Comparison of ENCODE assay signal across 13 mouse cellular contexts in the genomic region with DNA sequence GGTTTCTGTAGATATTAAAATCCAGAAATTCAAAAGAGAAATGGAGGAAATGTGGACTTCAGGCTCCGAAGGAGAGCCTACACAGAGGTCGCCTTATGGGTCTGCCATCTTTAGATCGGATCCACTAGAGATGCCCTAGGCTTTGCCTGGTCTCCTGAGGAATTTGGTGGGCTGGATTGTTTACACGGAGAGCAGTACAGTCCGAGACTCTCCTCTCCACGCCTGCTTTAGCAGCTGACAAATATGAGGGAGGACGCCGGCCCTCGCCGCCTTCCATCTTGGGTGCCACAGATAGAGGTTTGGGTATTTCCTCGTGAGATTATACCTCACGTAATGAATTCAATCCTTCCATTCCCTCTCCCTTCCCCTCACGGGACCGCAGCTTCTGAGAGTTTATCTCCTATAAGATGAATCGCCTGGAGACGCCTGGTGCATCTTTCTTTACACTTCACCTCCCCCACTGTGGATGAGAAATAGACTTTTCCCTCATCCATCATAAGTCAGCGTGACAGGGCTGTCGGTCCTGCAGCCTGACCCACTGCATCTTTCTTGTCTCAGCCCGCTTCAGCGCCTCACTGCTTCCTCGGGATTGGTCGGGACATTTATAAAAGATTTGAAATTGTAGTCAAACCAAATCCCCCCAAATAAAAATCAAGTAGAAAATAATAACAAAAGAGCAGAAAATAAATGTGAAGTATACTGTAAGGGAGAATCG.
DNase-seq lines count a peak whose midpoint lies in the region; ATAC-seq and TF ChIP-seq lines count a peak whose summit lies in the region.
"Had no signal": no experiment of that assay in that cellular context is flagged by ENCODE, and none has a peak within 500 bp of the region (broad histone marks: within the 10 kb centered on the region; RNA-seq: fewer than 3 reads in every experiment).

No protein-coding gene starts in this region.

- TF ChIP-seq CTCF in heart, adult 2 months (IDR thresholded peaks at IDR 0.05), result no peak
- no peak for TF ChIP-seq CTCF in liver, postnatal 0 days (IDR thresholded peaks at IDR 0.05; ENCODE audit: low read depth)

- no peaks in the 10 kb centered on the region for H3K9me3 ChIP-seq in heart, embryonic 16.5 days (replicated peaks; ENCODE audit: control insufficient read depth, low read length)
- H3K9me3 ChIP-seq in liver, embryonic 12.5 days (replicated peaks), result no peaks in the 10 kb centered on the region
- no peaks in the 10 kb centered on the region for H3K9me3 ChIP-seq in liver, postnatal 0 days (ENCODE audit: low read length)
- H3K9me3 ChIP-seq in hindbrain, embryonic 14.5 days (ENCODE audit: control insufficient read depth, low read length), result no peaks in the 10 kb centered on the region
- H3K9me3 ChIP-seq: embryonic facial prominence, embryonic 12.5 days; limb, embryonic 12.5 days had no signal

- H3K4me2 ChIP-seq in heart, embryonic 16.5 days (ENCODE audit: low read depth, low read length), result peak overlapping the region; percentile 16; the same call in 1 of the 2 replicates
- H3K4me2 ChIP-seq in liver, embryonic 12.5 days, result 0 out of 2 replicates have a peak overlapping the region, but pooled peaks have one; percentile 18
- no peak overlapping the region for H3K4me2 ChIP-seq in liver, postnatal 0 days (ENCODE audit: low read depth, low read length)
- H3K4me2 ChIP-seq in hindbrain, embryonic 14.5 days (replicated peaks), result no peak overlapping the region
- H3K4me2 ChIP-seq: embryonic facial prominence, embryonic 12.5 days; limb, embryonic 12.5 days had no signal

- H3K27me3 ChIP-seq in heart, embryonic 16.5 days (ENCODE audit: control insufficient read depth, insufficient read depth, low read length), result no peaks in the 10 kb centered on the region
- no peaks in the 10 kb centered on the region for H3K27me3 ChIP-seq in heart, adult 2 months (ENCODE audit: control insufficient read depth, insufficient read depth, low read length)
- H3K27me3 ChIP-seq in liver, embryonic 12.5 days (replicated peaks), result no peaks in the 10 kb centered on the region
- no peaks in the 10 kb centered on the region for H3K27me3 ChIP-seq in liver, postnatal 0 days (ENCODE audit: insufficient read depth, low read length)
- H3K27me3 ChIP-seq in hindbrain, embryonic 14.5 days (ENCODE audit: control insufficient read depth, insufficient read depth, low read length), result no peaks in the 10 kb centered on the region
- H3K27me3 ChIP-seq: embryonic facial prominence, embryonic 12.5 days; limb, embryonic 12.5 days had no signal

- no peaks in the 10 kb centered on the region for H3K36me3 ChIP-seq in heart, embryonic 16.5 days (ENCODE audit: control insufficient read depth, insufficient read depth)
- no peaks in the 10 kb centered on the region for H3K36me3 ChIP-seq in heart, adult 2 months (ENCODE audit: control insufficient read depth, insufficient read depth, low read length)
- no peaks in the 10 kb centered on the region for H3K36me3 ChIP-seq in liver, embryonic 12.5 days
- no peaks in the 10 kb centered on the region for H3K36me3 ChIP-seq in liver, postnatal 0 days (replicated peaks; ENCODE audit: insufficient read depth, low read length)
- H3K36me3 ChIP-seq in hindbrain, embryonic 14.5 days (replicated peaks; ENCODE audit: control insufficient read depth, insufficient read depth), result no peaks in the 10 kb centered on the region
- H3K36me3 ChIP-seq: embryonic facial prominence, embryonic 12.5 days; limb, embryonic 12.5 days had no signal

- ATAC-seq in heart, embryonic 16.5 days (replicated peaks; ENCODE audit: extremely low read depth, insufficient read depth, low FRiP score), result no peak
- ATAC-seq in liver, embryonic 12.5 days, result no peak
- no peak for ATAC-seq in liver, postnatal 0 days
- ATAC-seq in hindbrain, embryonic 14.5 days (ENCODE audit: low FRiP score), result no peak

- H3K79me2 ChIP-seq in heart, adult 2 months (replicated peaks; ENCODE audit: control insufficient read depth, insufficient read depth, low read length), result no peaks in the 10 kb centered on the region

- no peak overlapping the region for H3K4me3 ChIP-seq in heart, embryonic 16.5 days (ENCODE audit: low read length)
- H3K4me3 ChIP-seq in heart, adult 2 months, result no peak overlapping the region
- H3K4me3 ChIP-seq in liver, embryonic 12.5 days, result no peak overlapping the region
- no peak overlapping the region for H3K4me3 ChIP-seq in liver, postnatal 0 days (ENCODE audit: low read depth, low read length)
- no peak overlapping the region for H3K4me3 ChIP-seq in hindbrain, embryonic 14.5 days (replicated peaks; ENCODE audit: low read length)
- H3K4me3 ChIP-seq: embryonic facial prominence, embryonic 12.5 days; gastrocnemius, adult 2 months; limb, embryonic 12.5 days had no signal

- no peak for TF ChIP-seq POLR2A in heart, adult 2 months (IDR thresholded peaks at IDR 0.05; ENCODE audit: insufficient read depth, low read depth, low read length)

- no peak overlapping the region for H3K9ac ChIP-seq in heart, embryonic 16.5 days (ENCODE audit: low read length)
- no peak overlapping the region for H3K9ac ChIP-seq in heart, adult 2 months (ENCODE audit: low read depth, low read length)
- no peak overlapping the region for H3K9ac ChIP-seq in liver, embryonic 12.5 days
- H3K9ac ChIP-seq in liver, postnatal 0 days (replicated peaks), result no peak overlapping the region
- no peak overlapping the region for H3K9ac ChIP-seq in hindbrain, embryonic 14.5 days
- H3K9ac ChIP-seq: embryonic facial prominence, embryonic 12.5 days; limb, embryonic 12.5 days had no signal

- H3K27ac ChIP-seq in heart, embryonic 16.5 days (ENCODE audit: low read length), result peak overlapping the region; percentile 40; the same call in 1 of the 2 replicates
- H3K27ac ChIP-seq in heart, adult 2 months, result no peak overlapping the region
- no peak overlapping the region for H3K27ac ChIP-seq in liver, embryonic 12.5 days
- H3K27ac ChIP-seq in liver, postnatal 0 days (ENCODE audit: low read depth), result no peak overlapping the region
- peak overlapping the region; percentile 72 for H3K27ac ChIP-seq in hindbrain, embryonic 14.5 days
- H3K27ac ChIP-seq: embryonic facial prominence, embryonic 12.5 days; gastrocnemius, adult 2 months; limb, embryonic 12.5 days had no signal

- DNase-seq in heart, adult 2 months, result no peak
- no peak for DNase-seq in liver, postnatal 0 days
- DNase-seq in hindbrain, embryonic 14.5 days (ENCODE audit: low spot score), result no peak
- peak; percentile 47 for DNase-seq in retina, embryonic 14.5 days (ENCODE audit: low spot score)
- no peak for DNase-seq in cerebellum, adult 8-10 months
- DNase-seq: adrenal gland, adult 2 months; cerebellum, postnatal 14 days; gastrocnemius, adult 2 months; kidney, adult 9 months had no signal

- intact Hi-C loops in heart, adult 2 months (cut with DNase I), result no loop called here

- peaks cover 3% of the 10 kb centered on the region; the same call in 1 of the 2 replicates for H3K4me1 ChIP-seq in heart, embryonic 16.5 days (ENCODE audit: control insufficient read depth, insufficient read depth, low read length)
- H3K4me1 ChIP-seq in heart, adult 2 months (ENCODE audit: control insufficient read depth, insufficient read depth, low read length), result no peaks in the 10 kb centered on the region
- no peaks in the 10 kb centered on the region for H3K4me1 ChIP-seq in liver, embryonic 12.5 days
- H3K4me1 ChIP-seq in liver, postnatal 0 days (ENCODE audit: insufficient read depth), result no peaks in the 10 kb centered on the region
- H3K4me1 ChIP-seq in hindbrain, embryonic 14.5 days (replicated peaks; ENCODE audit: control insufficient read depth, insufficient read depth, low read length), result peaks cover 31% of the 10 kb centered on the region
- H3K4me1 ChIP-seq: embryonic facial prominence, embryonic 12.5 days; limb, embryonic 12.5 days had no signal

- WGBS in heart, embryonic 16.5 days, result 42% methylated on average over 23 of the region's 23 CpGs
- WGBS in heart, adult 2 months, result 42% methylated on average over 23 of the region's 23 CpGs
- 42% methylated on average over 23 of the region's 23 CpGs for WGBS in liver, embryonic 12.5 days (ENCODE audit: insufficient replicate concordance)
- 69% methylated on average over 23 of the region's 23 CpGs for WGBS in liver, postnatal 0 days (ENCODE audit: insufficient replicate concordance)
- 53% methylated on average over 23 of the region's 23 CpGs for WGBS in hindbrain, embryonic 14.5 days

- TF ChIP-seq EP300 in heart, adult 2 months (IDR thresholded peaks at IDR 0.05; ENCODE audit: insufficient read depth, low read depth, low read length), result no peak
- TF ChIP-seq EP300 in liver, postnatal 0 days (IDR thresholded peaks at IDR 0.05; ENCODE audit: low read depth), result no peak

Comparison
In these comparisons a context has a peak if more than half of its experiments do, and no peak if none do; other contexts are left out.
1. H3K27ac ChIP-seq: peak in heart, embryonic 16.5 days (single experiment) and hindbrain, embryonic 14.5 days (single experiment); none in heart, adult 2 months (single experiment), liver, embryonic 12.5 days (single experiment) and liver, postnatal 0 days (single experiment).
2. H3K4me2 ChIP-seq: peak in heart, embryonic 16.5 days (single experiment) and liver, embryonic 12.5 days (single experiment); none in liver, postnatal 0 days (single experiment) and hindbrain, embryonic 14.5 days (single experiment).